Mouse (Mus musculus) testis, postnatal 14 days (tissue): ENCODE data around the gene Pafah1b2.

ENCODE experiments used
- DNase-seq: peaks from one replicate; pipeline ENCODE4 v3.0.0; 2021; ENCODE audit warnings: low spot score

Pafah1b2 gene

GRCm38 (mm10) chr9:45980611-45981010 is 31.9 kb downstream of the Pafah1b2 start:
- no peak for DNase-seq

- no peak for DNase-seq
Measured at GRCm38 (mm10) chr9:45979778-45980177, 32.7 kb downstream of the Pafah1b2 start.

- DNase-seq = no peak
Measured at GRCm38 (mm10) chr9:45976884-45977283, 35.6 kb downstream of the Pafah1b2 start.

GRCm38 (mm10) chr9:45963577-45963976 is 48.9 kb downstream of the Pafah1b2 start:
- no peak for DNase-seq

GRCm38 (mm10) chr9:45961855-45962254 is 50.6 kb downstream of the Pafah1b2 start:
- DNase-seq = no peak

- DNase-seq = no peak
Measured at GRCm38 (mm10) chr9:45959661-45960060, 52.8 kb downstream of the Pafah1b2 start.

GRCm38 (mm10) chr9:45958851-45959250 is 53.6 kb downstream of the Pafah1b2 start:
- DNase-seq = no peak

GRCm38 (mm10) chr9:45958023-45958670 is 54.3 kb downstream of the Pafah1b2 start:
- no peak for DNase-seq

- peak; percentile 88 for DNase-seq
Measured at GRCm38 (mm10) chr9:45955107-45955963, 57.2 kb downstream of the Pafah1b2 start, which contains the start of gene Sidt2. Gene Sidt2 (minus strand): TSS chr9:45955258.

- DNase-seq = peak; percentile 60
Measured at GRCm38 (mm10) chr9:45954294-45955106, 58.0 kb downstream of the Pafah1b2 start.

GRCm38 (mm10) chr9:45953511-45954293 is 58.8 kb downstream of the Pafah1b2 start:
- no peak for DNase-seq

- no peak for DNase-seq
Measured at GRCm38 (mm10) chr9:45952890-45953289, 59.6 kb downstream of the Pafah1b2 start.

GRCm38 (mm10) chr9:45952057-45952456 is 60.4 kb downstream of the Pafah1b2 start:
- no peak for DNase-seq

- DNase-seq = no peak
Measured at GRCm38 (mm10) chr9:45946872-45947183, 65.7 kb downstream of the Pafah1b2 start.

- no peak for DNase-seq
Measured at GRCm38 (mm10) chr9:45946182-45946871, 66.2 kb downstream of the Pafah1b2 start.

- no peak for DNase-seq
Measured at GRCm38 (mm10) chr9:45945721-45946120, 66.8 kb downstream of the Pafah1b2 start.

- DNase-seq = no peak
Measured at GRCm38 (mm10) chr9:45944506-45945400, 67.7 kb downstream of the Pafah1b2 start.

GRCm38 (mm10) chr9:45943628-45944505 is 68.6 kb downstream of the Pafah1b2 start:
- no peak for DNase-seq

- DNase-seq = no peak
Measured at GRCm38 (mm10) chr9:45942916-45943315, 69.6 kb downstream of the Pafah1b2 start.
